Comparison of ENCODE assay signal across 12 mouse cellular contexts in the genomic region with DNA sequence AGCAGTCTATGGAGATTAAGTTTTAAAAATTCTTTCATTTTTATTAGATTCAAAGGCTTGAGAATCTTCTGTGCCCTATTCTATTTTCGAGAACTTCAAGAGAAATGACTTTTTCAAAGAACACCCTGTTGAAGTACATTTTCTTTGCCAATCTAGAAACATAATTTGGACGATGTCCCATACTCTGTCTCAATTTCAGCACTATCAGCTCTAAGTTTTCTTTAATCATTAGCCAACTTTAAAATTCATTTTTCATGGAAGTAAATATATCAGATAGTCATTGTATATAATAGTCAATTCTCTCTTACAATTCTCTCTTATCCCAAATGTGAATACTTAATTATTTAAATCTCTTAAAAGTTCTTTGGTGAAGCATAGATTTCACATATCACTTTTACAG.
DNase-seq lines count a peak whose midpoint lies in the region; ATAC-seq and TF ChIP-seq lines count a peak whose summit lies in the region.
"Had no signal": no experiment of that assay in that cellular context is flagged by ENCODE, and none has a peak within 500 bp of the region (broad histone marks: within the 10 kb centered on the region; RNA-seq: fewer than 3 reads in every experiment).

No protein-coding gene starts in this region.

- no peak overlapping the region for H3K9ac ChIP-seq in lung, embryonic 14.5 days
- no peak overlapping the region for H3K9ac ChIP-seq in lung, embryonic 16.5 days (ENCODE audit: low read length)
- no peak overlapping the region for H3K9ac ChIP-seq in midbrain, embryonic 13.5 days (replicated peaks)
- H3K9ac ChIP-seq: embryonic facial prominence, embryonic 12.5 days; forebrain, embryonic 13.5 days; forebrain, embryonic 15.5 days had no signal

- TF ChIP-seq POLR2A in brain, embryonic 14.5 days (IDR thresholded peaks at IDR 0.05; ENCODE audit: borderline replicate concordance, extremely low read depth, insufficient read depth, insufficient read length, poor library complexity, severe bottlenecking), result no peak

- 37% methylated on average over 2 of the region's 2 CpGs for WGBS in lung, embryonic 14.5 days
- WGBS in lung, embryonic 16.5 days, result 32% methylated on average over 2 of the region's 2 CpGs
- WGBS in midbrain, embryonic 13.5 days, result 86% methylated on average over 2 of the region's 2 CpGs

- no peaks in the 10 kb centered on the region for H3K27me3 ChIP-seq in lung, embryonic 14.5 days (ENCODE audit: insufficient read depth, low read length)
- H3K27me3 ChIP-seq in lung, embryonic 16.5 days (ENCODE audit: control insufficient read depth, insufficient read depth, low read depth, low read length), result no peaks in the 10 kb centered on the region
- no peaks in the 10 kb centered on the region for H3K27me3 ChIP-seq in midbrain, embryonic 13.5 days
- H3K27me3 ChIP-seq: embryonic facial prominence, embryonic 12.5 days; forebrain, embryonic 13.5 days; forebrain, embryonic 15.5 days had no signal

- no peak overlapping the region for H3K4me3 ChIP-seq in lung, embryonic 14.5 days (ENCODE audit: low read depth, low read length)
- no peak overlapping the region for H3K4me3 ChIP-seq in lung, embryonic 16.5 days (ENCODE audit: low read length)
- H3K4me3 ChIP-seq in midbrain, embryonic 13.5 days (replicated peaks), result no peak overlapping the region
- H3K4me3 ChIP-seq: embryonic facial prominence, embryonic 10.5 days; embryonic facial prominence, embryonic 12.5 days; forebrain, embryonic 13.5 days; forebrain, embryonic 15.5 days had no signal

- H3K27ac ChIP-seq in lung, embryonic 14.5 days (ENCODE audit: low read depth), result no peak overlapping the region
- no peak overlapping the region for H3K27ac ChIP-seq in lung, embryonic 16.5 days (ENCODE audit: low read length)
- H3K27ac ChIP-seq in midbrain, embryonic 13.5 days, result no peak overlapping the region
- H3K27ac ChIP-seq: embryonic facial prominence, embryonic 10.5 days; embryonic facial prominence, embryonic 12.5 days; forebrain, embryonic 13.5 days; forebrain, embryonic 15.5 days had no signal

- TF ChIP-seq CTCF in lung, embryonic 14.5 days (IDR thresholded peaks at IDR 0.05; ENCODE audit: low read depth), result no peak
- no peak for TF ChIP-seq CTCF in brain, embryonic 14.5 days (IDR thresholded peaks at IDR 0.05; ENCODE audit: borderline replicate concordance, extremely low read depth, insufficient read depth, insufficient read length)

- no peaks in the 10 kb centered on the region for H3K9me3 ChIP-seq in lung, embryonic 14.5 days (ENCODE audit: low read depth, low read length)
- H3K9me3 ChIP-seq in lung, embryonic 16.5 days (ENCODE audit: control insufficient read depth, low read length), result no peaks in the 10 kb centered on the region
- H3K9me3 ChIP-seq in midbrain, embryonic 13.5 days, result no peaks in the 10 kb centered on the region
- H3K9me3 ChIP-seq: embryonic facial prominence, embryonic 10.5 days; embryonic facial prominence, embryonic 12.5 days; forebrain, embryonic 13.5 days; forebrain, embryonic 15.5 days had no signal

- H3K4me2 ChIP-seq in lung, embryonic 14.5 days, result no peak overlapping the region
- H3K4me2 ChIP-seq in lung, embryonic 16.5 days (ENCODE audit: low read depth, low read length), result no peak overlapping the region
- H3K4me2 ChIP-seq in midbrain, embryonic 13.5 days (replicated peaks), result no peak overlapping the region
- H3K4me2 ChIP-seq: embryonic facial prominence, embryonic 12.5 days; forebrain, embryonic 13.5 days; forebrain, embryonic 15.5 days had no signal

- ATAC-seq in lung, embryonic 14.5 days (ENCODE audit: insufficient read depth), result no peak
- ATAC-seq in lung, embryonic 16.5 days (ENCODE audit: low read depth), result peak; percentile 51
- ATAC-seq in midbrain, embryonic 13.5 days, result no peak

- H3K36me3 ChIP-seq in lung, embryonic 14.5 days (ENCODE audit: insufficient read depth), result no peaks in the 10 kb centered on the region
- H3K36me3 ChIP-seq in lung, embryonic 16.5 days (ENCODE audit: control insufficient read depth, insufficient read depth, low read length), result no peaks in the 10 kb centered on the region
- H3K36me3 ChIP-seq in midbrain, embryonic 13.5 days, result no peaks in the 10 kb centered on the region
- H3K36me3 ChIP-seq: embryonic facial prominence, embryonic 10.5 days; embryonic facial prominence, embryonic 12.5 days; forebrain, embryonic 15.5 days had no signal

- H3K4me1 ChIP-seq in lung, embryonic 14.5 days (ENCODE audit: insufficient read depth), result 0 out of 2 replicates have a peak, but pooled peaks cover 4% of the 10 kb centered on the region
- 0 out of 2 replicates have a peak, but pooled peaks cover 2% of the 10 kb centered on the region for H3K4me1 ChIP-seq in lung, embryonic 16.5 days (replicated peaks; ENCODE audit: control insufficient read depth, insufficient read depth, low read length)
- H3K4me1 ChIP-seq in midbrain, embryonic 13.5 days (replicated peaks), result no peaks in the 10 kb centered on the region
- H3K4me1 ChIP-seq: embryonic facial prominence, embryonic 10.5 days; embryonic facial prominence, embryonic 12.5 days had no signal

- peak; percentile 79 for DNase-seq in lung, embryonic 14.5 days
- no peak for DNase-seq in lung, postnatal 25 days (ENCODE audit: low spot score)
- no peak for DNase-seq in lung, postnatal 4 days
- DNase-seq in brain, embryonic 14.5 days (ENCODE audit: low read depth), result peak; percentile 16
- DNase-seq: adrenal gland, adult 2 months; adrenal gland, postnatal 25 days had no signal

Comparison
In these comparisons a context has a peak if more than half of its experiments do, and no peak if none do; other contexts are left out.
1. DNase-seq: peak in lung, embryonic 14.5 days (single experiment) and brain, embryonic 14.5 days (single experiment); none in lung, postnatal 25 days (single experiment) and lung, postnatal 4 days (0 of 2).